15 mouse cellular contexts compared by ENCODE assay signal in the genomic region with DNA sequence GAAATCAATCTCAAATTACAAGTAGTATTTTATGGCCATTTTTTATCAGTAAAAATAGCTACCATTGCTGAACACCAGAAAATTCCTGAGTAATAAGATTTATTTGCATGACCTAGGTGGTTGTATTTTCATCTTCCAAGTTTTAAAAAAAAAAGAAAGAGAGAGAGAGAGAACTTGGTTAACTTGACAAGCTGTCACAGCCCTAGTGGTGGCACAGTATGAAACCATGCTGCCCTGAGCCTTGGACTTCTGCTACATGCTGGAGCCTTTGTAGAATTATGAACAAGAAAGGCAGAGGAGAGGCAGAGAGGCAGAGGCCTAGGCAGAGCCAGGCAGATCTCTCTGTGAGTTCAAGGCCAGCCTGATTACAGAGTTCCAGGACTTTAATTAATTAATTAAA. TPM values are rescaled to one million over a fixed set of nuclear protein-coding genes. Genes with fewer than 3 reads are reported as not detected.
DNase-seq lines count a peak whose midpoint lies in the region; ATAC-seq lines count a peak whose summit lies in the region.
"Had no signal": no experiment of that assay in that cellular context is flagged by ENCODE, and none has a peak within 500 bp of the region (broad histone marks: within the 10 kb centered on the region; RNA-seq: fewer than 3 reads in every experiment).

No protein-coding gene starts in this region.

- H3K9ac ChIP-seq in liver, embryonic 15.5 days = no peak overlapping the region
- H3K9ac ChIP-seq: midbrain, embryonic 15.5 days had no signal

- H3K9me3 ChIP-seq in liver, embryonic 15.5 days (replicated peaks) = no peaks in the 10 kb centered on the region
- H3K9me3 ChIP-seq: G1E; hindbrain, embryonic 10.5 days; midbrain, embryonic 15.5 days had no signal

- ATAC-seq in liver, embryonic 15.5 days (ENCODE audit: insufficient read depth) = no peak
- no peak for ATAC-seq in inflammation-experienced regulatory T-cells, adult 6 months
- ATAC-seq: lung, postnatal 0 days; midbrain, embryonic 15.5 days had no signal

- peak overlapping the region; percentile 20; the same call in 1 of the 2 replicates for H3K4me2 ChIP-seq in liver, embryonic 15.5 days
- H3K4me2 ChIP-seq: midbrain, embryonic 15.5 days had no signal

- H3K27me3 ChIP-seq in liver, embryonic 15.5 days = no peaks in the 10 kb centered on the region
- H3K27me3 ChIP-seq: midbrain, embryonic 15.5 days had no signal

- no peaks in the 10 kb centered on the region for H3K36me3 ChIP-seq in liver, embryonic 15.5 days (replicated peaks)
- H3K36me3 ChIP-seq: midbrain, embryonic 15.5 days had no signal

- DNase-seq in spleen, postnatal 36 days (ENCODE audit: low spot score in 2 of 2) = peak; percentile 36 to 37
- DNase-seq in spleen, postnatal 10 days (ENCODE audit: low spot score in 2 of 2) = no peak
- DNase-seq in T-cell, adult 2 months (ENCODE audit: low spot score) = peak; percentile 53
- peak; percentile 38 for DNase-seq in thymus, postnatal 4 days
- no peak for DNase-seq in kidney, postnatal 25 days
- DNase-seq: cerebellum, adult 18-20 months; gastrocnemius, postnatal 25 days; kidney, adult 11 months; kidney, postnatal 14 days had no signal

- H3K27ac ChIP-seq in liver, embryonic 15.5 days (replicated peaks) = no peak overlapping the region
- H3K27ac ChIP-seq: hindbrain, embryonic 10.5 days; midbrain, embryonic 15.5 days had no signal

- peaks cover 20% of the 10 kb centered on the region for H3K4me1 ChIP-seq in liver, embryonic 15.5 days (replicated peaks)
- H3K4me1 ChIP-seq: hindbrain, embryonic 10.5 days; midbrain, embryonic 15.5 days had no signal

- peak overlapping the region; percentile 27 for H3K4me3 ChIP-seq in liver, embryonic 15.5 days (replicated peaks)
- H3K4me3 ChIP-seq: hindbrain, embryonic 10.5 days; midbrain, embryonic 15.5 days had no signal

RNA-seq across cellular contexts. Expression of gene Evi2b, which starts 1.6 kb away (rescaled TPM):
- 4.8 and 5.2 TPM in 2 replicates for polyA plus RNA-seq in liver, embryonic 15.5 days (2015; fragmentation: Nextera tagmentation; extraction: Ambion mirVana)
- 10 to 100 TPM; 81.8 to 99.4 (median 98.7) TPM for polyA plus RNA-seq in inflammation-experienced regulatory T-cells, adult 6 months (2017; shearing (Covaris generic))
- polyA plus RNA-seq: midbrain, embryonic 15.5 days had no signal

RNA-seq across cellular contexts. Expression of gene Evi2, which starts 8.5 kb away (rescaled TPM):
- 0.75 and 0.82 TPM in 2 replicates for polyA plus RNA-seq in liver, embryonic 15.5 days (2015; fragmentation: Nextera tagmentation; extraction: Ambion mirVana)
- 1 to 10 TPM; 7.2 to 8.4 (median 7.2) TPM for polyA plus RNA-seq in inflammation-experienced regulatory T-cells, adult 6 months (2017; shearing (Covaris generic))
- polyA plus RNA-seq: G1E had no signal

RNA-seq across cellular contexts. Expression of gene Evi2a, which starts 8.5 kb away (rescaled TPM):
- polyA plus RNA-seq in liver, embryonic 15.5 days (2015; fragmentation: Nextera tagmentation; extraction: Ambion mirVana) = 5.9 and 6.3 TPM in 2 replicates
- 10 to 100 TPM; 63.8 to 92.4 (median 76.7) TPM for polyA plus RNA-seq in inflammation-experienced regulatory T-cells, adult 6 months (2017; shearing (Covaris generic))

RNA-seq across cellular contexts. Expression of gene Omg, which starts 18.0 kb away (rescaled TPM):
- polyA plus RNA-seq in liver, embryonic 15.5 days (2015; fragmentation: Nextera tagmentation; extraction: Ambion mirVana) = not detected in 2 replicates
- under 1 TPM; 0.20 to 0.75 (median 0.31) TPM for polyA plus RNA-seq in inflammation-experienced regulatory T-cells, adult 6 months (2017; shearing (Covaris generic))
- polyA plus RNA-seq: G1E; lung, postnatal 0 days had no signal

Comparison
In these comparisons a context has a peak if more than half of its experiments do, and no peak if none do; other contexts are left out.
1. DNase-seq: peak in spleen, postnatal 36 days (2 of 2), T-cell, adult 2 months (single experiment) and thymus, postnatal 4 days (single experiment); none in spleen, postnatal 10 days (0 of 2) and kidney, postnatal 25 days (0 of 2).
2. RNA of gene Evi2b, which starts 1.6 kb away (polyA plus RNA-seq): 81.8 to 99.4 TPM in inflammation-experienced regulatory T-cells, adult 6 months; 4.8 to 5.2 TPM in liver, embryonic 15.5 days; every median in the first group is over 10 times any median in the second.